Mouse (Mus musculus) embryonic facial prominence, embryonic 12.5 days (tissue): ENCODE results near the gene Zdhhc12. TPM values are rescaled to one million over a fixed set of nuclear protein-coding genes. Genes with fewer than 3 reads are reported as not detected.
"Not testable (repeated sequence)": the region's sequence is repeated elsewhere in the genome, so short reads cannot be mapped to it uniquely, and the experiment has no call there.

Source experiments
- ATAC-seq: fragments of 200-750 bp; cut with Nextera tagmentation; 2 replicates; pipeline ENCODE4 v1.8.0; 2017; ENCODE audit not compliant: insufficient number of reproducible peaks, insufficient read depth, low FRiP score, low TSS enrichment
- H3K27ac ChIP-seq: fragments of 300-500 bp; sonication (generic); 2 replicates; pipeline ENCODE4 v1.5.1; 2016; ENCODE audit warnings: mild to moderate bottlenecking
- H3K27me3 ChIP-seq: fragments of 300-500 bp; sonication (generic); 2 replicates; pipeline ENCODE4 v1.6.1; 2016; ENCODE audit warnings: mild to moderate bottlenecking, moderate library complexity
- H3K36me3 ChIP-seq: fragments of 300-500 bp; sonication (generic); 2 replicates; pipeline ENCODE4 v1.6.1; 2016; ENCODE audit warnings: mild to moderate bottlenecking
- H3K4me1 ChIP-seq: fragments of 300-500 bp; sonication (generic); 2 replicates; pipeline ENCODE4 v1.6.1; 2016
- H3K4me2 ChIP-seq: fragments of 300-500 bp; sonication (generic); replicated peaks from 2 replicates; pipeline ENCODE4 v1.6.1; 2016; ENCODE audit warnings: mild to moderate bottlenecking, moderate library complexity
- H3K4me3 ChIP-seq: fragments of 300-500 bp; sonication (generic); 2 replicates; pipeline ENCODE4 v1.5.1; 2016; ENCODE audit warnings: mild to moderate bottlenecking
- H3K9ac ChIP-seq: fragments of 300-500 bp; sonication (generic); 2 replicates; pipeline ENCODE4 v1.6.1; 2016; ENCODE audit warnings: mild to moderate bottlenecking, moderate library complexity
- H3K9me3 ChIP-seq: fragments of 300-500 bp; sonication (generic); 2 replicates; pipeline ENCODE4 v1.6.1; 2016; ENCODE audit warnings: mild to moderate bottlenecking, moderate library complexity
- WGBS: fragments of 180-500 bp; shearing (Covaris S2); methylation state at CpG from one replicate; pipeline ENCODE4 v1.1.7; 2016; 5-methylcytosine and 5-hydroxymethylcytosine counted together
- polyA plus RNA-seq: library from polyadenylated mRNA; unstranded; fragments of >200 nt; fragmentation: Nextera tagmentation; extraction: Ambion mirVana; gene quantifications from 2 replicates; pipeline ENCODE4 v1.2.1, GENCODE M21; 2016

Zdhhc12 gene
- polyA plus RNA-seq, 1 experiment from 2014 or later, result 27.7 TPM

DNA sequence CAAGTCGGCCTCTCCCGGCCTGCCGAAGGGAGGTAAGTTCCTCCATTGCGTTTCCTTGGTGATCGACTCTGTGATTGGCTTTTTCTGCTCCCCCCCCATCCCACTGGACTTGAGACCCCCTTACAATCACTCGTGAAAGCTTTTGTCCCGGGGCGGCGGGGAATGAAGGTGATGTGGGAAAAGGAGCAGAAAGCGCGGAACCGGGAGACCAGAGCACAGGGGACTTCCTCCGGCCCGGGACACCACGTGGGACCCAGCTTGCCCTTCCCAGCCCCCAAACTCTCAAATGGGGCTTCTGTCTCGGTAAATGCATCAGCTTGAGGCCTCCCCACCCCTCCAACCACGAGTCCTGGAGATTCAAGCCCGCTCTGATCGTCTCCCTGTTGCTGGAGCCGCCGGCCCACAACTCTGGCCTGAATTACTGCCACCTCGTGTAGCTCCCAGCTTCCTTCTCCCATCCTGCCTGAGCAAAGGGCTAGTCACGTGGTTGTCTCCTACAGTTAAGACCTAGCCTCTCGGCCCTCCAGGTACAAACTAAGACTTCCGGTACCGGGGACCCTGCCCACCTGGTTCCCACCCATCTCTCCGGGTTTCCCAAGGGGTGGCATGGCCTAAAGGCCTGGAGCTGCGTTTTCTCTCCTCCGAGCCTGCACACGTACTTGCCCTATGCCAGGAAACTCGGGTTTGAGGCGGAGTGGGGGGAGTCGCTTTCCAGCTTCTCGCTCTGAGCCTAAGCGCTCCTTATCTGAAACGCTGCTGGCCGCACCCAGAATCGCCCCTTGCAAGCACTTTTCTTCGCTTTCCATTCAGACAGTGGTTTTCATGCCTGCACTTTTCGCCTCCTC is 31.0 kb downstream of the Zdhhc12 start:
- Histone ChIP-seq H3K9me3 (no peaks in the 10 kb centered on the region), H3K4me2 (peak overlapping the region; percentile 62), H3K4me3 (peak overlapping the region; percentile 58), H3K27ac (peak overlapping the region; percentile 93), H3K9ac (peak overlapping the region; percentile 70), H3K4me1 (peaks cover 34% of the 10 kb centered on the region), H3K27me3 (no peaks in the 10 kb centered on the region), H3K36me3 (no peaks in the 10 kb centered on the region)
- no peak for ATAC-seq
- WGBS, result under 1% methylated on average over 40 of the region's 40 CpGs

DNA sequence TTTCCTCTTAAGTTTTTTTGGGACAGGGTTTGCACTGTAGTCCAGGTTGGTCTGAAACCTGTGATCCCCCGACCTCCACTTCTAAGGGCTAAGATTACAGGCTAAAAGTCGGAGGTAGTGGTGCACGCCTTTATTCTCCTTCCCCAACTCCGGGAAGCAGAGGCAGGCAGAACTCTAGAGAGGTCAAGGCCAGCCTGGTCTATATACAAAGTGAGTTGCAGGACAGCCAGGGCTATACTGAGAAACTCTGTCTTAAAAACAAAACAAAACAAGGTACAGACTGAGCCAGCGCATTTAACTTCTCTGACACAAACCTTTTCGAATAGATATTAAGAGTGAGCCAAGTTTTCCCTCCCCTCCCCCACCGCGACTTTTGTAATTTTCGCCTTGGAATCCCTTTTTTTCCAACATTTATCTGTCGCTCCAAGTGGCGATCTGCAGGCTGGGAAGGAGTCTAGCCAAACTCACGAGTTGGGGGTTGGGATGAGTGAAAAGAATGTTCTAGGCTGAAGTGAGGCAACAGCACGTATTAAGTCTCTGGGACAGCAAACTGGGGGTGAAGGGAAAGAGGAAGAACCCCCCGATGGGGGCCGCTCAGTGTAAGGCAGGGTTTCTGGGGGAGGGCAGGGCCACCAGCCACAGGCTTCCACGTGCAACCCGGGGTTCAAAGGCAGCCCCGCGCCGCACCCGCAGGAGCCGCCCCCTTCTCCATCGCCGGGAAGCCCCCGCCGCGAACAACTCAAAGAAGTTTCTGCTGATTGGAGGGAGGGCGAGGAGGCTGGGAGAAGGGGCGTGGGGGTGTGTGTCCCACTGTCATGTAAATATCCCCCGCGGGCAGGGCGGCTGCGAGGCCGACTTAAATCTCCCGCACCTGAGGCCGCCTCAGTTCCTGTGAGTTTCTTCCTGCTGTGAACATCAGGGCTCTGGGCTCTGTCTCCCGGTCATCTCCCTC is 32.0 kb downstream of the Zdhhc12 start:
- Histone ChIP-seq H3K4me2 (peak overlapping the region; percentile 62), H3K9ac (peak overlapping the region; percentile 70), H3K4me3 (peak overlapping the region; percentile 58), H3K27ac (peak overlapping the region; percentile 93), H3K36me3 (no peaks in the 10 kb centered on the region), H3K27me3 (no peaks in the 10 kb centered on the region), H3K9me3 (no peaks in the 10 kb centered on the region), H3K4me1 (peaks cover 36% of the 10 kb centered on the region)
- WGBS, result 8% methylated on average over 37 of the region's 37 CpGs
- no peak for ATAC-seq

DNA sequence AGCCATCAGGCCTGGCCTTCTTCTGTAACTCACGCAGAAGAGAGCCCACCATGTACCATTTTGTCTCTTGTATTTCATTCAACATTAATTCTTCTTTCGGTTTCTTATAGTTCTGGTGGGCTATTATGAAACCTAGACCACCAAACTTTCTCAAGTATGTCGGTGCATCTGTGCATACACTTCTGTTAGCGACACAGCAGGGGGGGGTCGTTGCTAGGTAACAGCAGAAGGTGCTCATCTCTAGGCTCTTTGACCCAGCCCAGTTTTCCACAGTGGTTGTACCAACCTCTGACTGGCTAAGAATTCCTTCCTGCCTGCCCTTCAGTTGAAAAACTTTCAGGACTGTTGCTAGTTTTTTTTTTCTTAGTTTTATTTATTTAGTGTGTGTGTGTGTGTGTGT is 35.0 kb downstream of the Zdhhc12 start:
- Histone ChIP-seq H3K4me2 (no peak overlapping the region), H3K27me3 (no peaks in the 10 kb centered on the region), H3K27ac (no peak overlapping the region), H3K9ac (no peak overlapping the region), H3K36me3 (no peaks in the 10 kb centered on the region), H3K4me1 (peaks cover 14% of the 10 kb centered on the region), H3K9me3 (no peaks in the 10 kb centered on the region), H3K4me3 (no peak overlapping the region)
- ATAC-seq, result no peak
- 55% methylated on average over 5 of the region's 5 CpGs for WGBS

DNA sequence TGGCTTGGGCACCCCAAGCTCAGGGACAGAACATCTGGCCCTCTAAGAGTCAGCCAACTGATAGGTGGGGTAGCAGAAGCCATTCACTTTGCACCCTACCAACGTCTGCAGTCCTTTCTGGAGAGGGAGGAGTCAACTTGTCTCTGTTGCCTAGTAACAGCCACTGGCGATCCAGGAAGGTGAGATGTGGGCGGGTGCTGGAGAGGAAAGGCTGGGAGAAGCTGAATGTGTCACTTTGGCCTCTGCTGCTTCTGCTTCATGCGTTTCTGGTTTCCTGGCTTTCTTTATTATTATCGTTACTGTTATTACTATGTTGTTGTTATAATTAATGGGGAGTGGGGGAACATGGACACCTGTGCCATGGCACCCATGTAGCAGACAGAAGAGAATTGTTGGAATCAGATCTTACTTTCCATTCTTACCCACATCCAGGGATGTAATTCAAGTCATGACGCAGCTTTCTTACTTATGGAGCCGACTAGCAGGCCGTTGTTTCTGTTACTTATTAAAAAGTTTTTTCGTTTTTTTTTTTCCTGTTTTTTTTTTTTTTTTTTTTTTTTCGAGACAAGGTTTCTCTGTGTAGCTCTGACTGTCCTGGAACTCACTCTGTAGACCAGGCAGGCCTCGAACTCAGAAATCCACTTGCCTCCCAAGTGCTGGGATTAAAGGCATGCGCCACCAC is 36.1 kb downstream of the Zdhhc12 start, which contains the start of gene Set:
Gene Set (plus strand): TSS at position 156 of the 682 bp plus-strand sequence.
- Histone ChIP-seq H3K27me3 (no peaks in the 10 kb centered on the region), H3K4me2 (no peak within 1 kb of the TSS), H3K36me3 (no peaks in the 10 kb centered on the region), H3K4me3 (no peak within 1 kb of the TSS), H3K27ac (no peak within 1 kb of the TSS), H3K4me1 (peaks cover 9% of the 10 kb centered on the region; the same call in 1 of the 2 replicates), H3K9me3 (no peaks in the 10 kb centered on the region), H3K9ac (no peak within 1 kb of the TSS)
- no peak for ATAC-seq
- 44% methylated on average over 12 of the region's 12 CpGs for WGBS

DNA sequence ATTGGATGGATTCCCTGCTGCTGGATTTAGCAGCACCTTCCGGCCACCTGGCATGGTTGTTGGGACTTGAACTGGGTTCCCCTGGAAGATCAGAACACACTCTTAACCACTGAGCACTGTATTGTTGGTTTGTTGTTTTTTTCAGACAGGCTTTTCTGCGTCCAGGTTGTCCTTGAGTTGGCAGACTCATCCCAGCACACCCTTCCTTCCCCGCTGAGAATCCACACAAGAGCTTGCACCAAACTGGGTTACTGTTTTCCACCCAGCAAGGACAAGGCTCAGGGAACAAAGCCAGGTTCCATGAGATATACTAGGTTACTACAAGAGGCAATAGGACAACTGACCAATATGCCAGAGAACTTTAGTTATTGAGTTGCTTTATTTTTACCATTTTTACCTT is 36.7 kb downstream of the Zdhhc12 start:
- Histone ChIP-seq H3K9me3 (no peaks in the 10 kb centered on the region), H3K9ac (no peak overlapping the region), H3K4me3 (no peak overlapping the region), H3K4me1 (peaks cover 9% of the 10 kb centered on the region; the same call in 1 of the 2 replicates), H3K27me3 (no peaks in the 10 kb centered on the region), H3K36me3 (no peaks in the 10 kb centered on the region), H3K4me2 (no peak overlapping the region), H3K27ac (no peak overlapping the region)
- no peak for ATAC-seq
- WGBS, result 79% methylated on average over 3 of the region's 3 CpGs

DNA sequence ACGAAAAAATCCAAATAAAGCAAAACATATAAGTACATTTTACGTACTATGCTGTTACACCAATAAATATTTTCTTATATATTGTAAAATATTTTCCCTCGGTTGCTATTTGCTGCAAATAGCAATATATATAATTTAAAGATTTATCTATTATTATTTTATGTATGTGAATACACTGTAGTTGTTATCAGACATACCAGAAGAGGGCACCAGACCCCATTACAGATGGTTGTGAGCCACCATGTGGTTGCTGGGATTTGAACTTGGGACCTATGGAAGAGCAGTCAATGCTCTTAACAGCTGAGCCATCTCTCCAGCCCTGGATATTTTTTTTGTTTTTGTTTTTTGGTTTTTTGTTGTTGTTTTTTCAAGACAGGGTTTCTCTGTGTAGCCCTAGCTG is 38.1 kb downstream of the Zdhhc12 start:
- 92% methylated on average over 3 of the region's 3 CpGs for WGBS
- not testable (repeated sequence) for ATAC-seq

DNA sequence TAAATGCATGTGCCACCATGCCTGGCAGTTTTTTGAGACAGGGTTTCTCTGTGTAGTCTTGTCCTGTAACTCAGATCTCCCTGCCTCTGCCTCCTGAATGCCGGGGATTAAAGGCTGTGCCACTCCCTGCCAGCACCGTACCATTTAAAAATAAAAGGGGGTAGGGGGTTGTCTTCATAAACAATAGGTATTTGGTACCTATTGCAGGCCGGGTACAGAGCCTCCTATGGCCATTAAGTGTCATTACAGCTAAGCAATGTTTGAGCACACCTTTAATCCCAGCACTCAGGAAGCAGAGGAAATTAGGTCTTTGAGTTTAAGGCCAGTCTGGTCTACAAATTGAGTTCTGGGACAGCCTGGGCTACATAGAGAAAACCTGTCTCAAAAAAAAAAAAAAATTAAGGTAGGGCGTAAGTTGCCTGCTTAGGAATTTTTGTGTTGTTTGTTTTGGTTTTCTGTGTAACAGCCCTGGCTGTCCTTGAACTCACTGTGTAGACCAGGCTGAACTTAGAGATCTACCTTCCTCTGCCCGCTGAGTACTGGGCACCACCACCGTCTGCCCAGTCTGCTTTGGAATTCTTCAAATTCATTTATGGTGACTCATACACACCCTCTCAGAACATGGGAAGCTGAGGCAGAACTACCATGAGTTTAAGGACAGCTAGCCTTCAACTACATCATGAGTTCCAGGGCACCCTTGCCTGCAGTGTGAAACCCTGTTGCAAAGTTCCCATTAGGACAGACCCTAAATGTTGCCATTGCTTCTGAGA is 41.3 kb downstream of the Zdhhc12 start:
- 49% methylated on average over 6 of the region's 6 CpGs for WGBS
- ATAC-seq, result no peak

More for the DNA sequence above, 38.1 kb downstream of the Zdhhc12 start:
- H3K4me2 ChIP-seq, H3K27ac ChIP-seq, H3K4me3 ChIP-seq, H3K4me1 ChIP-seq, H3K27me3 ChIP-seq, H3K36me3 ChIP-seq, H3K9me3 ChIP-seq, H3K9ac ChIP-seq: not testable (repeated sequence)

DNA sequence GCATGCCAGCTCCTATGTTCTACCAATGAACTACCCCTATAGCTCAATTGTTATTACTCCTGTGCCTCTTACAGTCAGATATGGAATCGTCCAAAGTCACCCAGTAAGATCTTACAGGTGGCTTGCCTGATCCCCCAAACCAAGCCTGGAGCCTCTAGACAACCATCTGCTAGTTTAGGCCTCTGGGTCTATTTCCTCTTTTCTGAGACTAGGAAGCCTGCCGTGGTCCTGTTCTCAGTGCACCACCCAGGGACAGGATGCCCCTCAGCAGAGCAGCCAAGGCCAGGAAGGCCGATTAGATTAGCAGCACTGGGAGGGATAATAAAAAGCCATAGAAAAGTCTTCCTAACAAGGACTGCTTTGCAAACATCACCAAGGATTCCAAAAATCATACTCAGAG is 43.6 kb downstream of the Zdhhc12 start:
- no peak overlapping the region for H3K4me3 ChIP-seq
- no peak overlapping the region for H3K27ac ChIP-seq
- no peaks in the 10 kb centered on the region for H3K4me1 ChIP-seq
- no peak overlapping the region for H3K9ac ChIP-seq
- H3K27me3 ChIP-seq, result no peaks in the 10 kb centered on the region
- no peak for ATAC-seq
- no peaks in the 10 kb centered on the region for H3K9me3 ChIP-seq
- no peak overlapping the region for H3K4me2 ChIP-seq
- peaks cover 12% of the 10 kb centered on the region; the same call in 1 of the 2 replicates for H3K36me3 ChIP-seq
- WGBS, result 90% methylated on average over 3 of the region's 3 CpGs

More for the DNA sequence above, 41.3 kb downstream of the Zdhhc12 start:
- no peak overlapping the region for H3K4me3 ChIP-seq
- no peak overlapping the region for H3K4me2 ChIP-seq
- H3K27me3 ChIP-seq, result no peaks in the 10 kb centered on the region
- H3K9ac ChIP-seq, result no peak overlapping the region
- no peaks in the 10 kb centered on the region for H3K9me3 ChIP-seq
- H3K4me1 ChIP-seq, result peaks cover 1% of the 10 kb centered on the region; the same call in 1 of the 2 replicates
- no peak overlapping the region for H3K27ac ChIP-seq
- 0 out of 2 replicates have a peak, but pooled peaks cover under 1% of the 10 kb centered on the region for H3K36me3 ChIP-seq

DNA sequence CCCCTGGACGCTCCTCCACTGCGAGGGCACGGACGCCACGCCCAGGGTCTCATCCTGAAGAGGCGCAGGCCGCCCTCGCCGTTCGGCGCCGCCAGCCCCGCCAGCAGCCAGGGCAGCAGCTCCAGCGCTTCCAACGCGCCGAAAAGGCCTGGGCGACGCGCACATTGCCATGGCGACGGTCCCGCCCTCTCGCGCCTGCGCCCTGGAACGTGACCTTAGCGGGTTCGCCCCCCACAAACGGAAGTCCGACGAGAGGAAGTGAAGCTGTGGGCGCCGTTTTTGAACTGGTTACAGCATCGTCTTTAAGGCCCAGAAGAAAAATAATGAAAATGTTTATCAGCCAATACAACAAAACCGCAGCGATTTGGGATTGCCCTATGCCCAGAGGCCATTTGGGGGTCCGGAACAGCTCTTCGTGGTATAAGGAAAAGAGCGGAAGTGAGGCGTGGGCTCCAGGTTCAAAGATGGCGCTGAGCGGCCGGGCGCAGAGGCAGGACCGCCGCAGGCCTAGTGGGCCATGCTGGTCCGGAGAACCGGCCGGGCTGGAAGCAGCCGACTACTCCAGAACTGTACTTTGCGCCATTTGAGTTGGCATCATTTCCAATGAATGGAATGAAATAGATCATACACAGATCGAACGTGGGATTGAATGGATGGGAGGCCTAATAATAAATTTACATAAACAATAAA is 44.6 kb downstream of the Zdhhc12 start, which contains the start of gene Wdr34:
Gene Wdr34 (minus strand): TSS at position 183 of the 690 bp plus-strand sequence.
- ATAC-seq, result peak; percentile 89
- H3K9me3 ChIP-seq, result no peaks in the 10 kb centered on the region
- peak within 1 kb of the TSS; percentile 72 for H3K9ac ChIP-seq
- 1% methylated on average over 54 of the region's 54 CpGs for WGBS
- peak within 1 kb of the TSS; percentile 67 for H3K4me2 ChIP-seq
- H3K36me3 ChIP-seq, result peaks cover 15% of the 10 kb centered on the region; the same call in 1 of the 2 replicates
- H3K27ac ChIP-seq, result peak within 1 kb of the TSS; percentile 81
- H3K4me3 ChIP-seq, result peak within 1 kb of the TSS; percentile 75
- no peaks in the 10 kb centered on the region for H3K4me1 ChIP-seq
- no peaks in the 10 kb centered on the region for H3K27me3 ChIP-seq

DNA sequence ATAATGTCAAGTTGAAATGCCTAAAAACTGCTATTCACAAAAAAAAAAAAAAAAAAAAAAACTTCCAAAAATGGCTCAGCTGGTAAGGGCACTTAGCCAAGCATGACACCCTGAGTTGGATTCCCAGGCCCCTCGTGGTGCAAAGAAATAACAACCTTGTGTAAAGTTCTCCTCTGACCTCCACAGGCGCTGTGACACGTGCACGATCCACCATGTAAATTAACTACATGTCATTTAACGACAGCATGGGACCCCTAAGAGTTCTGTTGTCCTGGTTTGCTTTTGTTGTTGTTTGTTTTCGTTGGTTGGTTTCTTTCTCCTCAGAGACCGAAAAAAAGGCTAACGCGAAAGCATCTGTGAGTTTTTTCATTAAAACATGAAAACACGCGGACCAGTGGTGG is 45.3 kb downstream of the Zdhhc12 start:
- ATAC-seq, result no peak
- no peaks in the 10 kb centered on the region for H3K4me1 ChIP-seq
- H3K27ac ChIP-seq, result peak overlapping the region; percentile 81; the same call in 1 of the 2 replicates
- no peaks in the 10 kb centered on the region for H3K9me3 ChIP-seq
- H3K4me3 ChIP-seq, result peak overlapping the region; percentile 75
- H3K4me2 ChIP-seq, result peak overlapping the region; percentile 67
- WGBS, result 58% methylated on average over 11 of the region's 11 CpGs
- peaks cover 15% of the 10 kb centered on the region; the same call in 1 of the 2 replicates for H3K36me3 ChIP-seq
- peak overlapping the region; percentile 72 for H3K9ac ChIP-seq
- H3K27me3 ChIP-seq, result no peaks in the 10 kb centered on the region
